Mouse (Mus musculus) olfactory bulb, adult 2 months (tissue): Measurements from ENCODE around the gene Fgfr2. TPM values are rescaled to one million over a fixed set of nuclear protein-coding genes. Genes with fewer than 3 reads are reported as not detected.

ENCODE experiments used
- H3K27ac ChIP-seq: fragments of 200-500 bp; 2 replicates; pipeline ENCODE4 v1.5.1; 2012; ENCODE audit warnings: low read depth, low read length; ENCODE audit not compliant: insufficient read depth
- H3K4me1 ChIP-seq: fragments of 200-500 bp; 2 replicates; pipeline ENCODE4 v1.6.1; 2012; ENCODE audit warnings: low read length; ENCODE audit not compliant: control insufficient read depth, insufficient read depth
- H3K4me3 ChIP-seq: fragments of 200-500 bp; 2 replicates; pipeline ENCODE4 v1.5.1; 2012; ENCODE audit warnings: mild to moderate bottlenecking, low read depth, low read length, moderate library complexity; ENCODE audit not compliant: insufficient read depth
- CTCF ChIP-seq: fragments of 200-500 bp; IDR thresholded peaks from 2 replicates; pipeline ENCODE4 v1.5.1; 2012; ENCODE audit warnings: low read depth, mild to moderate bottlenecking, low read length, moderate library complexity; ENCODE audit not compliant: insufficient read depth
- POLR2A ChIP-seq: fragments of 200-500 bp; IDR thresholded peaks from 2 replicates; pipeline ENCODE4 v1.6.1; 2012; ENCODE audit warnings: mild to moderate bottlenecking, low read depth, low read length, moderate library complexity; ENCODE audit not compliant: insufficient read depth
- WGBS: fragments of 180-500 bp; shearing (Covaris S2); methylation state at CpG from one replicate; pipeline ENCODE4 v1.1.7; 2018; 5-methylcytosine and 5-hydroxymethylcytosine counted together
- polyA plus RNA-seq: library from polyadenylated mRNA; stranded (reverse); fragments of >200 nt; gene quantifications from 2 replicates; pipeline ENCODE4 v1.2.4, GENCODE M21; 2012; ENCODE audit warnings: low replicate concordance; ENCODE audit not compliant: missing spikeins, insufficient read depth, insufficient read length

Gene Fgfr2
- polyA plus RNA-seq, 1 experiment = not detected

GRCm38 (mm10) chr7:132766235-132766871 lies 356.8 kb downstream of the Fgfr2 start:
- Histone ChIP-seq H3K27ac (no peak overlapping the region), H3K4me3 (no peak overlapping the region), H3K4me1 (peaks cover 19% of the 10 kb centered on the region)
- WGBS = 77% methylated on average over 11 of the region's 11 CpGs
- TF ChIP-seq POLR2A (no peak), CTCF (no peak)

DNA sequence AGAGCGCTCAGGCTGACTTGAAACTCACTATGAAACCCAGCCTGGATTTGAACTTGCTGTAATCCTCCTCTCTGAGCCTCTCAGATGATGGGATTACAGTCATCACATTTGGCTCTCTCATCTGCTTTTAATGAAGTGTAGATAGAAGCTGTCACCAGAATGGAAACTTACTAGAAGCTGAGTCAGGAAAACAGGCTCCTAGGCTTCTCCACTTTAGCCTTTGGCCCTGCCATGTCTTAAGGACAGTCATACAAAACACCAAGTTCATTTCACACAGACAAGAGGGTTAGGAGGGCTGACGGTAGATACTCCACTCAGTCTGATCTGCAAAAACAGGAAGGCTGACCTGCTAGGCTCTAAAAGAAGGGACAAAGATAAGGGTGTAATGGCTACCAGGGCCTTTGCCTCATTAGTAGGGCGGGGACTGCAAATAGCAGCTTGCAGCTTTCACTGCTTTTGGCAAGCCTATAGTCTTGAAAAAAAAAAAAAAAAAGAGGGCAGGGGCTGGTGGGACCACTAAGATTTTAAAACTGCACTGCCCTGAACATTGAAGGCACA lies 357.4 kb downstream of the Fgfr2 start:
- Histone ChIP-seq H3K4me3 (no peak overlapping the region), H3K4me1 (peaks cover 19% of the 10 kb centered on the region), H3K27ac (no peak overlapping the region)
- 83% methylated on average over 3 of the region's 3 CpGs for WGBS
- no peak for TF ChIP-seq POLR2A
- TF ChIP-seq CTCF = no peak

DNA sequence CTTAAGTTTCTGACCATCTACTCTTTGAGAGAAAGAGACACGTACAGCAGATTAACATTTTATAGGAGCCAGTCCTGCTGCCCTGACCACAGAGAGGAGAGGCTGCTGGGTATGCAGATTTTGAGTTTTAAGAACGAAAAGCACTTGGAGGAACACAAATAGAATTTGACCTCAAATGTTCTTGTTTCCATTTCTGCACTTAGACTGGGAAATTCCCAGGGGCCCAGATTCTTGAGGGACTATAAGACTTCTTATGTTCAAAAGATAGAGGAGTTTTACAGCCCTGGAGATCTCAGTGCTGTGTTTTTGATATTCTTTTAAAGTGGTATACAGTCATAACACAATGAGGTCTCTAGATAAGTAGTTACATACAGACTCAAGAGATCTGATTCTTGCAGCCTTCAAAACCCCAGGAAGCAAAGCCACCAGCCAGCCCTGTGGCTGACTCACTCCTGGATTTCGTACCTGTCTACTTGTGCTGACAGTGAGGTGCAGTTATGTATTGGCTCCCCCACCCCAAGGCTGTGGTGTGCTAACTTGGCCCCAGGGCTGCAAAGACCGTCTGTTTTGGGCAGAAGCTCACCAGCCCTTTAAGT lies 358.2 kb downstream of the Fgfr2 start:
- Histone ChIP-seq H3K4me1 (peaks cover 19% of the 10 kb centered on the region), H3K27ac (no peak overlapping the region), H3K4me3 (no peak overlapping the region)
- WGBS = 77% methylated on average over 4 of the region's 4 CpGs
- TF ChIP-seq CTCF = no peak
- no peak for TF ChIP-seq POLR2A

GRCm38 (mm10) chr7:132764314-132764713 lies 358.8 kb downstream of the Fgfr2 start:
- Histone ChIP-seq H3K4me1 (peaks cover 17% of the 10 kb centered on the region), H3K4me3 (no peak overlapping the region), H3K27ac (no peak overlapping the region)
- TF ChIP-seq CTCF = no peak
- TF ChIP-seq POLR2A = no peak
- WGBS = 94% methylated on average over 4 of the region's 4 CpGs

GRCm38 (mm10) chr7:132763911-132764310 lies 359.2 kb downstream of the Fgfr2 start:
- H3K27ac ChIP-seq = no peak overlapping the region
- TF ChIP-seq CTCF = no peak
- no peak for TF ChIP-seq POLR2A
- WGBS = 95% methylated on average over 5 of the region's 5 CpGs
- peaks cover 17% of the 10 kb centered on the region for H3K4me1 ChIP-seq
- H3K4me3 ChIP-seq = no peak overlapping the region

GRCm38 (mm10) chr7:132763351-132763750 lies 359.8 kb downstream of the Fgfr2 start:
- Histone ChIP-seq H3K4me1 (peaks cover 12% of the 10 kb centered on the region), H3K4me3 (no peak overlapping the region), H3K27ac (no peak overlapping the region)
- 91% methylated on average over 6 of the region's 6 CpGs for WGBS
- TF ChIP-seq CTCF (no peak), POLR2A (no peak)

DNA sequence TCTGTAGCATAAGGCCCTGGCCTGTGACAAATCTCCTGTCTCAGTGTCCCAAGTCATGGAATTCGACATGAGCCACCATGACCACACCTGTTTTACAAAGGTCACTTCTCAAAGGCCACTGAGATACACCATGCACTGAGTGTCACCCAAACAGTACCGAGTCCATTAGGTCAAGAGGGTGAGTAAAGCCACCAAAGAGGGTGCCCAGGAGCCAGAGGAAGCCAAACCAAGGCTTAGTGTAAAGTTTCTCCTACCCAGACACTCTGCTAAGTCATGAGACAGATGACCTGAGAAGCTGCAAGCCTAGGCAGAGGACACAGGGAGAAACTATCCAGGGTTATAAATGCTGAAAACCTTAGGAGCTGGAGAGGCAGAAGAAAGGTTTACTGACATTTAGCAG lies 361.7 kb downstream of the Fgfr2 start:
- 92% methylated on average over 2 of the region's 2 CpGs for WGBS
- Histone ChIP-seq H3K4me1 (peaks cover 1% of the 10 kb centered on the region), H3K4me3 (no peak overlapping the region), H3K27ac (no peak overlapping the region)
- no peak for TF ChIP-seq POLR2A
- TF ChIP-seq CTCF = no peak

DNA sequence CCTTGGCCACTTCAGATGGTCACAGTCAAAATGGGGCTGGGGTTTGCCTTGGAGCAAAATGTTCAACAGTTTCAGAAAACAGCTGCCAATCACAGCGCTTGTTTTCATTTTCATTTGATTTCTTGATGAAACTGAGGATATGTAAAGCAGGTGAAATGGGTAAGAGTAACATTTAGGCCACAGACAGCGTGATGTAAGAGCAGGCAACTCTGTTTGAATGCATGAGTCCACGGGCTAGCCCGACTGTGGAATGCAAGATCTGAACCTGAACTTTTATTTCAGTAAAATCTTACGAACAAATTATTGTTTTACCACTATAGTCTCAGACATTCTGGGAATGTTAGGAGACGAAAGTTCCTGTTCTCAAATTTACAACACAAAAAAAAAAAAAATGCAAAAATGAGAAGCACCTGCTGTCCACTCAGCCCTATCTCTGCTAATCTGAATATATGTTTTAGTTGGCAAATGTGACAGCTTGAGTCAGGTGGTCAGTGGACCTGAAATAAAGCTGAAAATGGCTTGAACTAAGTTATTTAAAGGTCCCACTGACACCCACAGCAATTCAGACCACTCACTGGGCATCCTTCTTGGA lies 362.5 kb downstream of the Fgfr2 start:
- 94% methylated on average over 6 of the region's 6 CpGs for WGBS

DNA sequence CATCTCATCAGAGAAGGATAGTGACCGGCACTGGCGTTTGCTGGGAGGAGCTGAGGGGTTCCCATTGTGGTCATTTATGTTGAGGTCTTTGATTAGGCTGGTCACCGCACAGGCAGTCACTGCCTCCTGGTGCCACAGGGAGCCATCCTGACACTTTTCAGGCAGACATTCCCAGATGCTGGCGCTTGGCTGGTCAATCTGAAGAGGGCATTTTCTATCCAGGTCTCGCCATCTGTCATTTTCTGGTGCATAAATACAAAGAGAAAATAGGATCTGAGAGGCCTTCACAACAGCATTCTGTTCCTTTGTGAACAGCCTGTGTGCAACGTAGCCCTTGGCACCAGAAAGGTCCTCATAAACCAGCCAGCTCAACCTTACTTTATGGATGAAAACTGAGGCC lies 363.2 kb downstream of the Fgfr2 start:
- H3K4me3 ChIP-seq = no peak overlapping the region
- H3K4me1 ChIP-seq = peaks cover 3% of the 10 kb centered on the region
- 84% methylated on average over 6 of the region's 6 CpGs for WGBS
- H3K27ac ChIP-seq = no peak overlapping the region
- TF ChIP-seq CTCF = no peak
- no peak for TF ChIP-seq POLR2A

More for the DNA sequence above, 362.5 kb downstream of the Fgfr2 start:
- TF ChIP-seq POLR2A (no peak), CTCF (no peak)
- Histone ChIP-seq H3K4me3 (no peak overlapping the region), H3K4me1 (no peaks in the 10 kb centered on the region), H3K27ac (no peak overlapping the region)
